Mouse (Mus musculus): Measurements from ENCODE around the gene Elmo2. TPM values are rescaled to one million over a fixed set of nuclear protein-coding genes. Genes with fewer than 3 reads are reported as not detected.

Gene Elmo2
- 54.6 and 61.0 TPM in 2 replicates for polyA plus RNA-seq (2012; ENCODE audit: insufficient read depth, insufficient read length, missing spikeins)

- peaks cover 56% of the 10 kb centered on the region for H3K4me1 ChIP-seq (ENCODE audit: control insufficient read depth, insufficient read depth, low read length)
- peak within 1 kb of the TSS; percentile 92 for H3K4me3 ChIP-seq (ENCODE audit: insufficient read depth, low read length)
- H3K27ac ChIP-seq (ENCODE audit: insufficient read depth, low read depth, low read length) = peak within 1 kb of the TSS; percentile 11; the same call in 1 of the 2 replicates
- TF ChIP-seq CTCF (IDR thresholded peaks at IDR 0.05; ENCODE audit: low read depth, low read length) = no peak
- no peak for TF ChIP-seq POLR2A (IDR thresholded peaks at IDR 0.05; ENCODE audit: borderline replicate concordance, low read depth, low read length)
Measured at GRCm38 (mm10) chr2:165326304-165327190, at the start of gene Elmo2. Gene Elmo2 (minus strand): TSS chr2:165326479.

- TF ChIP-seq POLR2A (IDR thresholded peaks at IDR 0.05; ENCODE audit: borderline replicate concordance, low read depth, low read length) (no peak), CTCF (IDR thresholded peaks at IDR 0.05; ENCODE audit: low read depth, low read length) (0 out of 2 replicates have a peak, but pooled peaks have one; percentile 6)
- Histone ChIP-seq H3K27ac (ENCODE audit: insufficient read depth, low read depth, low read length) (no peak overlapping the region), H3K4me3 (ENCODE audit: insufficient read depth, low read length) (no peak overlapping the region), H3K4me1 (ENCODE audit: control insufficient read depth, insufficient read depth, low read length) (peaks cover 13% of the 10 kb centered on the region)
Measured at GRCm38 (mm10) chr2:165376001-165376400, 49.7 kb upstream of the Elmo2 start.

- no peak for TF ChIP-seq CTCF (IDR thresholded peaks at IDR 0.05; ENCODE audit: low read depth, low read length)
- TF ChIP-seq POLR2A (IDR thresholded peaks at IDR 0.05; ENCODE audit: borderline replicate concordance, low read depth, low read length) = no peak
- H3K4me3 ChIP-seq (ENCODE audit: insufficient read depth, low read length) = no peak overlapping the region
- peaks cover 13% of the 10 kb centered on the region for H3K4me1 ChIP-seq (ENCODE audit: control insufficient read depth, insufficient read depth, low read length)
- H3K27ac ChIP-seq (ENCODE audit: insufficient read depth, low read depth, low read length) = no peak overlapping the region
Measured at GRCm38 (mm10) chr2:165375478-165375877, 49.2 kb upstream of the Elmo2 start.

GRCm38 (mm10) chr2:165371066-165371465 lies 44.8 kb upstream of the Elmo2 start:
- no peak for TF ChIP-seq CTCF (IDR thresholded peaks at IDR 0.05; ENCODE audit: low read depth, low read length)
- no peak for TF ChIP-seq POLR2A (IDR thresholded peaks at IDR 0.05; ENCODE audit: borderline replicate concordance, low read depth, low read length)
- H3K4me3 ChIP-seq (ENCODE audit: insufficient read depth, low read length) = no peak overlapping the region
- no peak overlapping the region for H3K27ac ChIP-seq (ENCODE audit: insufficient read depth, low read depth, low read length)
- H3K4me1 ChIP-seq (ENCODE audit: control insufficient read depth, insufficient read depth, low read length) = peaks cover 17% of the 10 kb centered on the region

- Histone ChIP-seq H3K4me3 (ENCODE audit: insufficient read depth, low read length) (no peak overlapping the region), H3K4me1 (ENCODE audit: control insufficient read depth, insufficient read depth, low read length) (peaks cover 10% of the 10 kb centered on the region), H3K27ac (ENCODE audit: insufficient read depth, low read depth, low read length) (no peak overlapping the region)
- no peak for TF ChIP-seq POLR2A (IDR thresholded peaks at IDR 0.05; ENCODE audit: borderline replicate concordance, low read depth, low read length)
- no peak for TF ChIP-seq CTCF (IDR thresholded peaks at IDR 0.05; ENCODE audit: low read depth, low read length)
Measured at GRCm38 (mm10) chr2:165370348-165370747, 44.1 kb upstream of the Elmo2 start.

- peaks cover 5% of the 10 kb centered on the region; the same call in 1 of the 2 replicates for H3K4me1 ChIP-seq (ENCODE audit: control insufficient read depth, insufficient read depth, low read length)
- H3K27ac ChIP-seq (ENCODE audit: insufficient read depth, low read depth, low read length) = no peak within 1 kb of the TSS
- TF ChIP-seq POLR2A (IDR thresholded peaks at IDR 0.05; ENCODE audit: borderline replicate concordance, low read depth, low read length) (no peak), CTCF (IDR thresholded peaks at IDR 0.05; ENCODE audit: low read depth, low read length) (no peak)
- H3K4me3 ChIP-seq (ENCODE audit: insufficient read depth, low read length) = peak within 1 kb of the TSS; percentile 19; the same call in 1 of the 2 replicates
Measured at GRCm38 (mm10) chr2:165368496-165368895, 42.2 kb upstream of the Elmo2 start, which contains the start of gene Zfp663. Gene Zfp663 (minus strand): TSS chr2:165368729.

- H3K4me3 ChIP-seq (ENCODE audit: insufficient read depth, low read length) = peak overlapping the region; percentile 19; the same call in 1 of the 2 replicates
- no peak overlapping the region for H3K27ac ChIP-seq (ENCODE audit: insufficient read depth, low read depth, low read length)
- peaks cover 5% of the 10 kb centered on the region; the same call in 1 of the 2 replicates for H3K4me1 ChIP-seq (ENCODE audit: control insufficient read depth, insufficient read depth, low read length)
- TF ChIP-seq CTCF (IDR thresholded peaks at IDR 0.05; ENCODE audit: low read depth, low read length) (no peak), POLR2A (IDR thresholded peaks at IDR 0.05; ENCODE audit: borderline replicate concordance, low read depth, low read length) (no peak)
Measured at GRCm38 (mm10) chr2:165367868-165368439, 41.7 kb upstream of the Elmo2 start.

- H3K27ac ChIP-seq (ENCODE audit: insufficient read depth, low read depth, low read length) = no peak overlapping the region
- TF ChIP-seq POLR2A (IDR thresholded peaks at IDR 0.05; ENCODE audit: borderline replicate concordance, low read depth, low read length) (no peak), CTCF (IDR thresholded peaks at IDR 0.05; ENCODE audit: low read depth, low read length) (no peak)
- peaks cover 5% of the 10 kb centered on the region; the same call in 1 of the 2 replicates for H3K4me1 ChIP-seq (ENCODE audit: control insufficient read depth, insufficient read depth, low read length)
- H3K4me3 ChIP-seq (ENCODE audit: insufficient read depth, low read length) = no peak overlapping the region
Measured at GRCm38 (mm10) chr2:165367047-165367520, 40.8 kb upstream of the Elmo2 start.

GRCm38 (mm10) chr2:165364334-165365091 lies 38.2 kb upstream of the Elmo2 start:
- TF ChIP-seq POLR2A (IDR thresholded peaks at IDR 0.05; ENCODE audit: borderline replicate concordance, low read depth, low read length) (no peak), CTCF (IDR thresholded peaks at IDR 0.05; ENCODE audit: low read depth, low read length) (peak; percentile 93)
- H3K27ac ChIP-seq (ENCODE audit: insufficient read depth, low read depth, low read length) = no peak overlapping the region
- H3K4me3 ChIP-seq (ENCODE audit: insufficient read depth, low read length) = no peak overlapping the region
- peaks cover 5% of the 10 kb centered on the region; the same call in 1 of the 2 replicates for H3K4me1 ChIP-seq (ENCODE audit: control insufficient read depth, insufficient read depth, low read length)
